Mouse (Mus musculus): ENCODE results near the gene Khk.

Gene Khk

DNA sequence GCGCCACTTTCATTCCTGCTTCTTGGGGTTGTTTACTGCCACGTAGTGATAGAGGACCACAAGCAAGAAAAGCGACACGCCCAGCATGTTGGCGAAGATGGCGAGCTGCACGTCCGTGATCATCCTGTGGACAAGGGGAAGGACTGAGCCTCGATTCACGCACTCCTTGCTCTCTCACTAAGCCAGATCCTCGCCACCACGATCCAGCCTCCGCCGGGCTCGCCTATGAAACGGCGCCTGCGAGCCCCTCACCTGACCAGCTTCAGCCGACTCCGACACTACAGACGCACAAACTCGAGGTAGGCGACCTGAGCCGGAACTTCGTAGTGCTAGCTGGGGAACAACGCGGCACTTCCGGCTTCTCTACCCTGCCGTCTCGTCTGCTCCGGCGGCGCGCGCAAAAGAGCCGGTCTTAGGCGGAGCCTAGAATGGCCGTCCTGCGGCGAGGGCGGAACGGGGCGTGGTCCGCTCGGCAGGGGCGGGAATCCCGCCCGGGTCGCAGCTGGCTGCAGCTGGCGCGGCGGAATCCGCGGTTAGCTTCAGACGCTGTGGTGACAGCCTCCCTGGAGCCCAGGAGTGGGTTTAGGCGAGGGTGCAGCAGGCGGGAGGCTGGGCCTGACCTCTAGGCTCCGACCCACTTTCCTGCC is 13.7 kb upstream of the Khk start, which contains the start of gene Ost4:
Ost4 (minus strand) TSS at position 376 of the 647 bp plus-strand sequence.
- H3K27me3 ChIP-seq (ENCODE audit: control insufficient read depth, insufficient read depth, low read length, poor library complexity, severe bottlenecking): no peaks in the 10 kb centered on the region
- peak; percentile 98 for DNase-seq (ENCODE audit: low read depth, low spot score)

GRCm38 (mm10) chr5:30908426-30909299 is 12.6 kb upstream of the Khk start:
- H3K27me3 ChIP-seq (ENCODE audit: control insufficient read depth, insufficient read depth, low read length, poor library complexity, severe bottlenecking): no peaks in the 10 kb centered on the region
- H3K36me3 ChIP-seq (ENCODE audit: control insufficient read depth, insufficient read depth, low read length, poor library complexity, severe bottlenecking): peaks cover 5% of the 10 kb centered on the region; the same call in 1 of the 2 replicates
- DNase-seq (ENCODE audit: low read depth, low spot score): no peak

More for the DNA sequence above, 13.7 kb upstream of the Khk start, which contains the start of gene Ost4:
- peaks cover 5% of the 10 kb centered on the region; the same call in 1 of the 2 replicates for H3K36me3 ChIP-seq (ENCODE audit: control insufficient read depth, insufficient read depth, low read length, poor library complexity, severe bottlenecking)

- DNase-seq (ENCODE audit: low read depth, low spot score): no peak
- H3K27me3 ChIP-seq (ENCODE audit: control insufficient read depth, insufficient read depth, low read length, poor library complexity, severe bottlenecking): no peaks in the 10 kb centered on the region
- 0 out of 2 replicates have a peak, but pooled peaks cover 2% of the 10 kb centered on the region for H3K36me3 ChIP-seq (ENCODE audit: control insufficient read depth, insufficient read depth, low read length, poor library complexity, severe bottlenecking)
Measured at GRCm38 (mm10) chr5:30909300-30909659, 12.0 kb upstream of the Khk start.

GRCm38 (mm10) chr5:30909863-30910262 is 11.4 kb upstream of the Khk start:
- DNase-seq (ENCODE audit: low read depth, low spot score): no peak
- Histone ChIP-seq H3K27me3 (ENCODE audit: control insufficient read depth, insufficient read depth, low read length, poor library complexity, severe bottlenecking) (no peaks in the 10 kb centered on the region), H3K36me3 (ENCODE audit: control insufficient read depth, insufficient read depth, low read length, poor library complexity, severe bottlenecking) (0 out of 2 replicates have a peak, but pooled peaks cover 2% of the 10 kb centered on the region)

DNA sequence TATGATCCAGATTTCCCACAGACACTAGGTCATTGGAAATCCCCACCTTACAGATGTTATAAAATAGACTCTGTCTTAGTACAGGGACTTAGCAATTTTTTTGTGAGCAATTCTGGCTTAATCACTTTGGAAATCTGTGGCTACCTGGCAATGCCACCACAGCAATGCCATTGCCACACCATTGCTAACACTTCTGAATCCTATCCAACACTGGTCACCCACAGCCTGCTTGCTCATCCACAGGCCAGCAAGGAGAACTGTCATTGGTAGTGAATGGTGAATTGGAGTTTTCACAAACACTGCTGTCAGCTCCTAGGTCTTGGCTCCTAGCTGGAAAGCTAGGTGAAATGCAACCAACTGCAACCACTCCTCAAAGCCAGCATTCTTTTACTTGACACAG is 10.8 kb upstream of the Khk start:
- Histone ChIP-seq H3K27me3 (ENCODE audit: control insufficient read depth, insufficient read depth, low read length, poor library complexity, severe bottlenecking) (no peaks in the 10 kb centered on the region), H3K36me3 (ENCODE audit: control insufficient read depth, insufficient read depth, low read length, poor library complexity, severe bottlenecking) (0 out of 2 replicates have a peak, but pooled peaks cover 1% of the 10 kb centered on the region)
- no peak for DNase-seq (ENCODE audit: low read depth, low spot score)

- Histone ChIP-seq H3K27me3 (ENCODE audit: control insufficient read depth, insufficient read depth, low read length, poor library complexity, severe bottlenecking) (no peaks in the 10 kb centered on the region), H3K36me3 (ENCODE audit: control insufficient read depth, insufficient read depth, low read length, poor library complexity, severe bottlenecking) (no peaks in the 10 kb centered on the region)
- no peak for DNase-seq (ENCODE audit: low read depth, low spot score)
Measured at GRCm38 (mm10) chr5:30912156-30912555, 9.1 kb upstream of the Khk start.

DNA sequence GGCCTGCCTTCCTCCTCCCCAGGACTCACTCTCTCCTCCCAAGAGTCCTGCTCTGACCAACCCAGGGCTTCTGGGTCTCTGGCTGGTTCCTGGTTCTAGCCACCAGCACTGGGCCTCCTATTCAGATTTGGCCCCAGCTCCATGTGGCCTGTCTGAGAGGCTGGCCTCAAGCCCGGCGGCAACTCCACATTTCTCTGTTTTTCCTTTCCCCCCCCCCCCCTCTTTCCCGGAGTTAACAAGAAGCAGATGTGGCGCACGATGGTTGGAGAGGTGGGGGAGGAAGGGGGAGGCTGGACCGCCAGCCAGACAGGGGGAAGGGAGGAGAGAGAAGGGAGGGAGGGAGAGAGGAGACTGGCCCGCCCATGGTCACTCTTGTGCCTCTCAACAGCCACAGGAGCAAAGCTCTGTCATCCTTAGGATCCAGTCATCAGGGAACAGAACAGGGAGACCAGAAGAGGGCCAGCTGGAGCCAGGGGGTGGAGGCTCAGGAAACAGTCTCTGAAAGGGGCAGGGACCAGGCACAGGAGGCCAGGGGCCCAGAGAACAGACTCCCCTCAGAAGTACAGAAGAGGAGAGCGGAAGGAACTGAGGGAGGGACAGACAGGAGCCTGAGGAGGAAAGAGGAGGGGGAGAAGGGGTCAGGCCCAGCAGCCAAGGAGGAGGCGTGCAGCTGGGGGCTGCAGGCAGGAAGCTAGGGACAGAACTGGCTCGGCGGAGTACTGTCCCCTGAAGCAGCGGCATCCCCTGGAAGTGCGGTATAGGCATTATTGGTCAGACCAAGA is 8.0 kb upstream of the Khk start, which contains the start of gene Emilin1:
Emilin1 (plus strand) TSS at position 343 of the 782 bp plus-strand sequence.
- no peak for DNase-seq (ENCODE audit: low read depth, low spot score)
- Histone ChIP-seq H3K36me3 (ENCODE audit: control insufficient read depth, insufficient read depth, low read length, poor library complexity, severe bottlenecking) (no peaks in the 10 kb centered on the region), H3K27me3 (ENCODE audit: control insufficient read depth, insufficient read depth, low read length, poor library complexity, severe bottlenecking) (no peaks in the 10 kb centered on the region)

- no peaks in the 10 kb centered on the region for H3K36me3 ChIP-seq (ENCODE audit: control insufficient read depth, insufficient read depth, low read length, poor library complexity, severe bottlenecking)
- no peak for DNase-seq (ENCODE audit: low read depth, low spot score)
Measured at GRCm38 (mm10) chr5:30914101-30914635, 7.1 kb upstream of the Khk start.

GRCm38 (mm10) chr5:30914849-30915248 is 6.4 kb upstream of the Khk start:
- no peak for DNase-seq (ENCODE audit: low read depth, low spot score)
- Histone ChIP-seq H3K27me3 (ENCODE audit: control insufficient read depth, insufficient read depth, low read length, poor library complexity, severe bottlenecking) (no peaks in the 10 kb centered on the region), H3K36me3 (ENCODE audit: control insufficient read depth, insufficient read depth, low read length, poor library complexity, severe bottlenecking) (no peaks in the 10 kb centered on the region)

More at GRCm38 (mm10) chr5:30914101-30914635, 7.1 kb upstream of the Khk start:
- no peaks in the 10 kb centered on the region for H3K27me3 ChIP-seq (ENCODE audit: control insufficient read depth, insufficient read depth, low read length, poor library complexity, severe bottlenecking)

- H3K27me3 ChIP-seq (ENCODE audit: control insufficient read depth, insufficient read depth, low read length, poor library complexity, severe bottlenecking): no peaks in the 10 kb centered on the region
- H3K36me3 ChIP-seq (ENCODE audit: control insufficient read depth, insufficient read depth, low read length, poor library complexity, severe bottlenecking): no peaks in the 10 kb centered on the region
- no peak for DNase-seq (ENCODE audit: low read depth, low spot score)
Measured at GRCm38 (mm10) chr5:30915456-30915855, 5.8 kb upstream of the Khk start.

GRCm38 (mm10) chr5:30915974-30916433 is 5.2 kb upstream of the Khk start:
- H3K36me3 ChIP-seq (ENCODE audit: control insufficient read depth, insufficient read depth, low read length, poor library complexity, severe bottlenecking): no peaks in the 10 kb centered on the region
- H3K27me3 ChIP-seq (ENCODE audit: control insufficient read depth, insufficient read depth, low read length, poor library complexity, severe bottlenecking): no peaks in the 10 kb centered on the region
- DNase-seq (ENCODE audit: low read depth, low spot score): peak; percentile 76

DNA sequence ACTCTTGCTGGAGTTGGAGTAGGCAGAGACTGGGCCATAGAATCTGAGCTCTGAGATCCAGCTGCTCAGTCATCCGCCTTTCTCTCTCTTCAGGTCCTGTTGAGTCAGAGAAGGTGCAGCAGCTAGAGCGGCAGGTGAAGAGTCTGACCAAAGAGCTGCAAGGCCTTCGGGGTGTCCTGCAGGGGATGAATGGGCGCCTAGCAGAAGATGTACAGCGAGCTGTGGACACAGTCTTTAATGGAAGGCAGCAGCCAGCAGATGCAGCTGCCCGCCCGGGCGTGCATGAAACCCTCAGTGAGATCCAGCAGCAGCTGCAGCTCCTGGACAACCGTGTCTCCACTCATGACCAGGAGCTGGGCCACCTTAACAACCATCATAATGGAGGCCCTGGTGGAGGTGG is 4.4 kb upstream of the Khk start:
- Histone ChIP-seq H3K36me3 (ENCODE audit: control insufficient read depth, insufficient read depth, low read length, poor library complexity, severe bottlenecking) (no peaks in the 10 kb centered on the region), H3K27me3 (ENCODE audit: control insufficient read depth, insufficient read depth, low read length, poor library complexity, severe bottlenecking) (no peaks in the 10 kb centered on the region)
- no peak for DNase-seq (ENCODE audit: low read depth, low spot score)

DNA sequence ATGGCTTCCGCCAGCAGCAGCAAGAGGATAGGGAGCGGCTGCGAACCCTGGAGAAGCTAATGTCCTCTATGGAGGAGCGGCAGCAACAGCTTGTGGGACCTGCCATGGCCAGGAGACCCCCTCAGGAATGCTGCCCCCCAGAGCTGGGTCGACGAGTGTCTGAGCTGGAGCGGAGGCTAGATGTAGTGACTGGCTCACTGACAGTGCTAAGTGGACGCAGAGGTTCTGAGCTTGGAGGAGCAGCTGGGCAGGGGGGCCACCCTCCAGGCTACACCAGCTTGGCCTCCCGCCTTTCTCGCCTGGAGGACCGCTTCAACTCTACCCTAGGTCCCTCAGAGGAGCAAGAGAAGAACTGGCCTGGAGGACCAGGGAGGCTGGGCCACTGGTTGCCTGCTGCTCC is 3.9 kb upstream of the Khk start:
- DNase-seq (ENCODE audit: low read depth, low spot score): no peak

DNA sequence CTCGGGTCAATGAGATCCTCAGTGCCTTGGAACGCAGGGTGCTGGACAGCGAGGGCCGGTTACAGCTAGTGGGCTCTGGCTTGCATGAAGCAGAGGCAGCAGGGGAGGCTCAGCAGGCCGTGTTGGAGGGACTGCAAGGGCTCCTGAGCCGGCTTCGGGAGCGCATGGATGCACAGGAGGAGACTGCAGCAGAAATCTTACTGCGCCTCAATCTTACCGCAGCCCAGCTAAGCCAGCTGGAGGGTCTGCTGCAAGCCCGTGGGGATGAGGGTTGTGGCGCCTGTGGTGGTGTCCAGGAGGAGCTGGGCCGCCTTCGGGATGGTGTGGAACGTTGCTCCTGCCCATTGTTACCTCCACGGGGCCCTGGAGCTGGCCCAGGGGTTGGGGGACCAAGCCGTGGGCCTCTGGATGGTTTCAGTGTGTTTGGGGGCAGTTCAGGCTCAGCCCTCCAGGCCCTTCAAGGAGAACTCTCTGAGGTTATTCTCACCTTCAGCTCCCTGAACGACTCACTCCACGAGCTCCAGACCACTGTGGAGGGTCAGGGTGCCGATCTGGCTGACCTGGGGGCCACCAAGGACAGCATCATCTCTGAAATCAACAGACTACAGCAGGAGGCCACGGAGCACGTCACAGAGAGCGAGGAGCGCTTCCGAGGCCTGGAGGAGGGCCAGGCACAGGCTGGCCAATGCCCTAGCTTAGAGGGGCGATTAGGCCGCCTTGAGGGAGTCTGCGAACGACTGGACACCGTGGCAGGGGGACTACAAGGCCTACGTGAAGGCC is 3.1 kb upstream of the Khk start:
- H3K36me3 ChIP-seq (ENCODE audit: control insufficient read depth, insufficient read depth, low read length, poor library complexity, severe bottlenecking): no peaks in the 10 kb centered on the region
- DNase-seq (ENCODE audit: low read depth, low spot score): no peak
- H3K27me3 ChIP-seq (ENCODE audit: control insufficient read depth, insufficient read depth, low read length, poor library complexity, severe bottlenecking): no peaks in the 10 kb centered on the region

More for the DNA sequence above, 3.9 kb upstream of the Khk start:
- Histone ChIP-seq H3K27me3 (ENCODE audit: control insufficient read depth, insufficient read depth, low read length, poor library complexity, severe bottlenecking) (no peaks in the 10 kb centered on the region), H3K36me3 (ENCODE audit: control insufficient read depth, insufficient read depth, low read length, poor library complexity, severe bottlenecking) (no peaks in the 10 kb centered on the region)

All from splenic B cell, adult 2 months (primary cell).